Mouse (Mus musculus) erythroblast, embryonic 14.5 days (primary cell): ENCODE results near the gene Arhgef11.

Experiments used
- GATA1 ChIP-seq: IDR thresholded peaks from 2 replicates; pipeline ENCODE4 v1.6.1; 2012; ENCODE audit warnings: low read length, inconsistent platforms, mixed read lengths
- TAL1 ChIP-seq: IDR thresholded peaks from 3 replicates; pipeline ENCODE4 v1.6.1; 2012; ENCODE audit warnings: low read length, inconsistent platforms, mixed read lengths

GRCm38 (mm10) chr3:87768844-87769243, 151.5 kb downstream of the Arhgef11 start:
- TF ChIP-seq GATA1 (no peak), TAL1 (no peak)
